Mouse (Mus musculus) heart, postnatal 0 days (tissue): ENCODE measurements at regions not wholly inside any gene's neighbourhood (a gene's known extent, or its start where the extent isn't known, plus 50 kb on each side); places are given as distances from the start of the nearest gene placed in this dataset.

Experiments used
- CTCF ChIP-seq: IDR thresholded peaks from 2 replicates; pipeline ENCODE4 v1.5.1; 2016; ENCODE audit warnings: antibody characterized with exemption, control low read depth, low read depth
- EP300 ChIP-seq: IDR thresholded peaks from 2 replicates; pipeline ENCODE4 v1.6.1; 2016; ENCODE audit warnings: antibody characterized with exemption, low read depth

DNA sequence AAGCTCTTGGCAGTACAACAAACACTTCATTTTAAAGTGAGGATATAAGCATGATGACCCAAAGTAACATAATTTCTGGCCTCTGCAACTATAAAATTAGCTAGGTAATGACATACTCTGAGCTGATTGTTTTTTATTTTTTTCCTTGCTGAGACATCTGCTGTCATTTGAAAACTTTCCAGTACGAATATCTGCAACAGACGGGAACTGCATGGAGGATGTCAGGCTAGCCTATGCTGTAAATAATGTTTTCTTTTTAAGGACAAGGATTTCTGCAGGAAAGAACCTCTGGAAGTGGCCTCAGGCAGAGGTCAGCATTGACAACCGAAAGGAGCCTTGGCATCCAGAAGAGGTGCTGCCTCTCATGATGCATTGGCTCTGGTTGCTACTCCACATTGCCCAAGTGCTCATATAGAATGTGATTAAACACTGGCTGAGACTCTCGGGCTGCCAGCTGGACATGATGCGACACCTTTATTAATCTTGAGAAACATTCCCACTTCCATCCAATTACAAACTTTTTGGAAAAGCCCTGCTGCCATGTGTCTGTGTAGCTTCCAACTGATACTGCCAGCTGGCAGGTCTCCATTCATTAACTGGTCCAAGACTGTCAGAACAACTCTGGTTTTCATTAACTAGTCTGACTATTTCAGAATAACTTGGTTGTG, 837.9 kb downstream of the Ryr2 start:
- TF ChIP-seq EP300 (no peak), CTCF (no peak)
